Mouse (Mus musculus) Patski (cell line): ENCODE measurements at regions not wholly inside any gene's neighbourhood (a gene's known extent, or its start where the extent isn't known, plus 50 kb on each side); places are given as distances from the start of the nearest gene placed in this dataset.

Experiments used
- ATAC-seq: fragments of 100-300 bp; one replicate; pipeline ENCODE4 v1.8.0; 2021
- CTCF ChIA-PET: fragments of 350-600 bp; sonication (Branson Sonifier 250); formaldehyde crosslinking; loops from one replicate; lab custom pipeline; 2022; ENCODE audit warnings: inconsistent platforms; lab: Charles Lee
- POLR2A ChIA-PET: fragments of 350-600 bp; sonication (Branson Sonifier 250); formaldehyde crosslinking; loops from one replicate; lab custom pipeline; 2022; ENCODE audit warnings: antibody characterized with exemption, inconsistent platforms; lab: Charles Lee
- DNase-seq: peaks from one replicate; pipeline ENCODE4 v3.0.0-alpha.2; 2011; ENCODE audit warnings: low read depth, low spot score
- H3K27me3 ChIP-seq: fragments of 371-371 bp; one replicate; pipeline ENCODE4 v1.5.1; 2021
- CTCF ChIP-seq: fragments of 100-300 bp; IDR thresholded peaks from one replicate; pipeline ENCODE4 v1.5.1; 2021
- in situ Hi-C: fragments of 300-500 bp; cut with MboI; formaldehyde crosslinking; loops from 3 replicates; pipeline ENCODE4 v1.11.1; 2018; ENCODE audit warnings: low pct_unique_long_range_greater_than_20kb, mixed read lengths

- ATAC-seq, result no peak
- in situ Hi-C loops, result no loop called here
- POLR2A ChIA-PET, result no interaction called here
- TF ChIP-seq CTCF, result no peak
- no peak for DNase-seq
- H3K27me3 ChIP-seq, result no peaks in the 10 kb centered on the region
- CTCF ChIA-PET, result no interaction called here
Observed at GRCm38 (mm10) chr10:16713143-16713542, 1009.9 kb upstream of the Cited2 start.

- no peak for TF ChIP-seq CTCF
- ChIA-PET CTCF (no interaction called here), POLR2A (no interaction called here)
- H3K27me3 ChIP-seq, result no peaks in the 10 kb centered on the region
- in situ Hi-C loops, result no loop called here
- DNase-seq, result no peak
- no peak for ATAC-seq
Observed at GRCm38 (mm10) chr10:16714065-16714464, 1009.0 kb upstream of the Cited2 start.

- POLR2A ChIA-PET, result no interaction called here
- TF ChIP-seq CTCF, result no peak
- DNase-seq (no peak), ATAC-seq (no peak)
- in situ Hi-C loops, result no loop called here
- CTCF ChIA-PET, result no interaction called here
- no peaks in the 10 kb centered on the region for H3K27me3 ChIP-seq
Observed at GRCm38 (mm10) chr10:16714526-16714925, 1008.5 kb upstream of the Cited2 start.

- no peak for TF ChIP-seq CTCF
- H3K27me3 ChIP-seq, result no peaks in the 10 kb centered on the region
- ChIA-PET CTCF (no interaction called here), POLR2A (no interaction called here)
- ATAC-seq, result no peak
- in situ Hi-C loops, result no loop called here
- DNase-seq, result no peak
Observed at GRCm38 (mm10) chr10:16742246-16742645, 980.8 kb upstream of the Cited2 start.

GRCm38 (mm10) chr10:16751546-16751945 lies 971.5 kb upstream of the Cited2 start:
- CTCF ChIA-PET, result interaction anchor here (0.7 to 1.1 kb wide), 3 partner anchors 15 to 20 kb away, joined by 3 to 5 read pairs (median 3); no protein-coding TSS in a partner anchor
- TF ChIP-seq CTCF, result no peak
- in situ Hi-C loops, result no loop called here
- POLR2A ChIA-PET, result no interaction called here
- no peaks in the 10 kb centered on the region for H3K27me3 ChIP-seq
- ATAC-seq (no peak), DNase-seq (no peak)

- no peak for TF ChIP-seq CTCF
- no peak for ATAC-seq
- ChIA-PET POLR2A (no interaction called here), CTCF (no interaction called here)
- in situ Hi-C loops, result no loop called here
- DNase-seq, result no peak
- H3K27me3 ChIP-seq, result no peaks in the 10 kb centered on the region
Observed at GRCm38 (mm10) chr10:16789641-16790243, 933.3 kb upstream of the Cited2 start.

- ChIA-PET CTCF (interaction anchor here (0.9 kb wide), 1 partner anchor 8 kb away, joined by 3 read pairs; no protein-coding TSS in a partner anchor), POLR2A (no interaction called here)
- no peak for TF ChIP-seq CTCF
- ATAC-seq, result no peak
- no peaks in the 10 kb centered on the region for H3K27me3 ChIP-seq
- in situ Hi-C loops, result no loop called here
- DNase-seq, result no peak
Observed at GRCm38 (mm10) chr10:16803978-16804377, 919.0 kb upstream of the Cited2 start.

- POLR2A ChIA-PET, result no interaction called here
- no peak for ATAC-seq
Observed at GRCm38 (mm10) chr10:16810716-16811115, 912.3 kb upstream of the Cited2 start.

GRCm38 (mm10) chr10:16814013-16814412 lies 909.0 kb upstream of the Cited2 start:
- ChIA-PET CTCF (no interaction called here), POLR2A (no interaction called here)
- TF ChIP-seq CTCF, result no peak
- H3K27me3 ChIP-seq, result no peaks in the 10 kb centered on the region
- in situ Hi-C loops, result no loop called here
- DNase-seq, result no peak
- no peak for ATAC-seq

More at GRCm38 (mm10) chr10:16810716-16811115, 912.3 kb upstream of the Cited2 start:
- no peaks in the 10 kb centered on the region for H3K27me3 ChIP-seq
- DNase-seq, result no peak
- CTCF ChIA-PET, result no interaction called here
- no peak for TF ChIP-seq CTCF
- in situ Hi-C loops, result no loop called here

GRCm38 (mm10) chr10:16861534-16861933 lies 861.5 kb upstream of the Cited2 start:
- TF ChIP-seq CTCF, result no peak
- ATAC-seq (no peak), DNase-seq (no peak)
- no peaks in the 10 kb centered on the region for H3K27me3 ChIP-seq
- ChIA-PET POLR2A (no interaction called here), CTCF (no interaction called here)
- in situ Hi-C loops, result no loop called here

GRCm38 (mm10) chr10:16866914-16867313 lies 856.1 kb upstream of the Cited2 start:
- CTCF ChIA-PET, result interaction anchor here (1.4 kb wide), 1 partner anchor 12 kb away, joined by 3 read pairs; no protein-coding TSS in a partner anchor

GRCm38 (mm10) chr10:16874131-16874530 lies 848.9 kb upstream of the Cited2 start:
- H3K27me3 ChIP-seq, result no peaks in the 10 kb centered on the region
- DNase-seq (no peak), ATAC-seq (no peak)
- TF ChIP-seq CTCF, result no peak
- in situ Hi-C loops, result no loop called here
- POLR2A ChIA-PET, result no interaction called here
- CTCF ChIA-PET, result no interaction called here

More at GRCm38 (mm10) chr10:16866914-16867313, 856.1 kb upstream of the Cited2 start:
- POLR2A ChIA-PET, result no interaction called here
- H3K27me3 ChIP-seq, result no peaks in the 10 kb centered on the region
- ATAC-seq, result no peak
- no peak for TF ChIP-seq CTCF
- in situ Hi-C loops, result no loop called here
- DNase-seq, result no peak
